Mouse (Mus musculus) testis, adult 2 months (tissue): ENCODE results near the gene Clec2l.

ENCODE experiments used
- CTCF ChIP-seq: fragments of 200-500 bp; IDR thresholded peaks from 2 replicates; pipeline ENCODE4 v1.5.1; 2012; ENCODE audit warnings: low read depth, mild to moderate bottlenecking, inconsistent platforms, low read length, moderate library complexity; ENCODE audit not compliant: control insufficient read depth, insufficient read depth, insufficient replicate concordance
- POLR2A ChIP-seq: fragments of 200-500 bp; IDR thresholded peaks from 2 replicates; pipeline ENCODE4 v1.6.1; 2012; ENCODE audit warnings: low read depth, mild to moderate bottlenecking, inconsistent platforms, low read length, moderate library complexity; ENCODE audit not compliant: control insufficient read depth

DNA sequence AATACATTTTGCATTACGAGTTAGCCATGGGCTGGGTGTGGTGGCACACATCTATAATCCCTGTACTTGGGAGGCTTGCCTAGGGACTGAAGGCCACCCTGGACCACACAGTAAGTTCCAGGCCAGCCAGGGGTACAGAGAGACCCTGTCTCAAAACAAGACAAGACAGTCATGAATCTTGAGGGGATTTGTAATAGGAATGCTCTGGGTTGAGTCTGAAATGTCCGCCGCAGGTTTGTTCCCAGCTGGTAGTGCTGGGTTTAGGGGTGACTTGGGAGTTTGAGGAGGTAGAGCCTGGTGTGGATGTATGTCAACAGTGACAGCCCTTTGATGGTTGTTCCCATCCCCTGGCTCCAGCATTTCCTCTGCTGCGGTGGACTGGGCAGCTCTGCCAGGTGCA, 35.8 kb upstream of the Clec2l start:
- TF ChIP-seq POLR2A: no peak
- TF ChIP-seq CTCF: no peak
